Mouse (Mus musculus): ENCODE measurements around the gene Ugt1a1. TPM values are rescaled to one million over a fixed set of nuclear protein-coding genes. Genes with fewer than 3 reads are reported as not detected.

Gene Ugt1a1
- polyA plus RNA-seq, 1 experiment from 2014 or later: not detected

DNA sequence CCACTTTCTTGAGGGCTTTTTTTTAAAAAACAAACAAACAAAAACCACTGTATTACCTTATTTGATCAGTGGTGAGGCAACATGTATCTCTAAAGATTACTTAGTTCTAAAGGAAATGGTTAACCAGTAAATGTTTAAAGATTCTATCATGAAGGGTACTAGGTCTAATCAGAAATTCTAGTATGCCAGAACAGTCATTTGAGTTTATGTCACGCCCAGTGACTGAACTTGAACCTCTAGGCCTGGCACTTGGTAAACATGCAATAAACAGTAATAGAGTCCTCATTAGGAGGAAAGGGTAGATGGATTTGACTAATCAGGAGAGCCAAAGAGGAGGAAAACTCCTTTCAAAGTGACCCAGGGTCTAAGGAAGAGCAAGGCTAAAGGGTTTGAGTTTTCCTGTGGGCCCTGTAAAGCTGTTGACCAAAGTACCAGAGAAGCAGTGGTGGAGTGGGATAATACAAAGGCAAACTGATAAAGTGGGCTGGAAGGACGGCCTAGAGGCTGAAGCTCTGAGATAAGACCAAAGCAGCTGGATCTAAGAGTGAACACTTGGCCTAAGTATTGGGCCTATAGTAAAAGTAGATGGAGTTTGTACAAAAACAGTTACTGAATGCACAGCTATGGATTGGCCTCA is 4.8 kb upstream of the Ugt1a1 start:
- peaks cover 11% of the 10 kb centered on the region for H3K4me1 ChIP-seq
- peaks cover 8% of the 10 kb centered on the region for H3K9me3 ChIP-seq
- no peaks in the 10 kb centered on the region; the same call in 1 of the 2 replicates for H3K27me3 ChIP-seq (replicated peaks)
- no peak overlapping the region for H3K4me2 ChIP-seq
- ATAC-seq (ENCODE audit: extremely low read depth, insufficient number of reproducible peaks, low FRiP score, low TSS enrichment): no peak
- no peak overlapping the region for H3K9ac ChIP-seq
- 52% methylated on average over 2 of the region's 2 CpGs for WGBS
- H3K27ac ChIP-seq (replicated peaks): no peak overlapping the region; the same call in 1 of the 2 replicates
- no peak overlapping the region for H3K4me3 ChIP-seq
- H3K36me3 ChIP-seq: no peaks in the 10 kb centered on the region

DNA sequence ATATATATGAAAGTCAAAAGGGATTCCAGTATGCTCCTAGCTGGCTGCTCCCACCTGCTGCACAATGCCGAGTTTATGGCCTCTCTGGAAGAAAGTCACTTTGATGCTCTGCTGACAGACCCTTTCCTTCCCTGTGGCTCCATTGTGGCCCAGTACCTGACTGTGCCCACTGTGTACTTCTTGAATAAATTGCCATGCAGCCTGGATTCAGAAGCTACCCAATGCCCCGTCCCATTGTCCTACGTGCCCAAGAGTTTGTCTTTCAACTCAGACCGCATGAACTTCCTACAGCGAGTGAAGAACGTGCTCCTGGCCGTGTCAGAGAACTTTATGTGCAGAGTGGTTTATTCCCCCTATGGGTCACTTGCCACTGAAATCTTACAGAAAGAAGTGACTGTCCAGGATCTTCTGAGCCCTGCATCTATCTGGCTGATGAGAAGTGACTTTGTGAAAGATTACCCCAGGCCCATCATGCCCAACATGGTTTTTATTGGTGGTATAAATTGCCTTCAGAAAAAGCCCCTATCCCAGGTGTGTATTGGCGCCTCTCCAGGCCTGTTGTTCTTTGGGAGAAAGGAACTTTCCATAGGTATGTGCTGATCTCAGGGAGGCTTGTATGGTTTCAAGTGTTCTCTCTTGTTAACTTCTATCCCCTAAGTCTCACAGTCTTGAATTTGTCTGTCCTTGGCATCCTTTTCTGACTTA is 734 bp downstream of the Ugt1a1 start:
- no peaks in the 10 kb centered on the region for H3K27me3 ChIP-seq (replicated peaks)
- H3K4me3 ChIP-seq: no peak overlapping the region
- no peak overlapping the region for H3K27ac ChIP-seq (replicated peaks)
- no peaks in the 10 kb centered on the region for H3K36me3 ChIP-seq
- no peak overlapping the region for H3K4me2 ChIP-seq
- ATAC-seq (ENCODE audit: extremely low read depth, insufficient number of reproducible peaks, low FRiP score, low TSS enrichment): peak; percentile 23; the same call in 1 of the 2 replicates
- no peaks in the 10 kb centered on the region for H3K4me1 ChIP-seq
- H3K9ac ChIP-seq: no peak overlapping the region
- peaks cover 48% of the 10 kb centered on the region for H3K9me3 ChIP-seq
- 52% methylated on average over 8 of the region's 8 CpGs for WGBS

DNA sequence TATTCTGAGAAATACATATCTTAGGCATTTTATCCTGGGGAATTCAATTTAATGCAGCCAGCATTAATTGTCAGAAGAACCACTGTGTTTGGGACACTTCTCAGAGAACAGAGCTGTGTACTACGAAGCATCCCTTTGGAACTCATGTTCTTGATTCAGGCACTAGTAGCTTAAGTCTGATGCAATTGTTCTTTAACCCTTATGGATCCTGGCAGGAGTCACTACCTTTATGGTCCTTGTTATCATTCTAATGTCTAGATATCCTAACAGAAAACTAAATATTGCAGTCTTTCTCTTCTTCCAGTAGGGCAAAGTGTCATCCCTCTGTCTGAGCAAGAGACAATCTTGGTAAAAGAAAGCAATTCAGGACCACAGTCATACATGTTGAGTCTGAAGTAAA is 1.3 kb downstream of the Ugt1a1 start:
- Histone ChIP-seq H3K9ac (no peak overlapping the region), H3K27me3 (replicated peaks) (no peaks in the 10 kb centered on the region), H3K9me3 (peaks cover 48% of the 10 kb centered on the region), H3K27ac (replicated peaks) (no peak overlapping the region), H3K4me2 (no peak overlapping the region), H3K4me1 (no peaks in the 10 kb centered on the region), H3K36me3 (no peaks in the 10 kb centered on the region), H3K4me3 (no peak overlapping the region)
- 66% methylated on average over 1 of the region's 1 CpGs for WGBS
- ATAC-seq (ENCODE audit: extremely low read depth, insufficient number of reproducible peaks, low FRiP score, low TSS enrichment): no peak

- H3K36me3 ChIP-seq: no peaks in the 10 kb centered on the region
- H3K27ac ChIP-seq (replicated peaks): no peak overlapping the region
- no peak overlapping the region for H3K4me2 ChIP-seq
- 66% methylated on average over 2 of the region's 2 CpGs for WGBS
- no peak overlapping the region for H3K9ac ChIP-seq
- no peaks in the 10 kb centered on the region for H3K27me3 ChIP-seq (replicated peaks)
- H3K9me3 ChIP-seq: peaks cover 48% of the 10 kb centered on the region
- no peak for ATAC-seq (ENCODE audit: extremely low read depth, insufficient number of reproducible peaks, low FRiP score, low TSS enrichment)
- no peak overlapping the region for H3K4me3 ChIP-seq
- H3K4me1 ChIP-seq: no peaks in the 10 kb centered on the region
Measured at GRCm38 (mm10) chr1:88213766-88214461, 2.2 kb downstream of the Ugt1a1 start.

DNA sequence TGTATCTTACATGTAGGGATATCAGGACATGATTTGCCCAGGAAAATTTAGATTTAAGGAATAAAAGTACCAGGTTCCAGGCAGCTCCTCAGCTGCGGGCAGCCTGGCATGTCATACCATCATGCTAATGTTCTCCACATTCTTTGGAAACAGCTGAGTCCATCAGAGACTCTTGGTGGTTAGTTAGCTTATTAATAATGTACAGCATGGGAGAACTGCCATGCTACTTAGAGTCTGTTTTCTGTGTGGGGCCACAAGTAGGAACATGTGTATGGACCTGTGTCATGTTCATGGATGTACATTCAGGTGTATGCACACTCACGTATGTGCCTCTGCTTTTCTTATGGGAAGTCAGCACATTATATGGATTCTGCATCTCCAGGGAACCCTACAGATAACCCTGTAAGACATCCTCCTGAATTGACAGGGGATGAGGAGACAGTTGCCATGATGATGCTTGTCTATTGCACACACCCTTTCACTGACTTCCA is 2.7 kb downstream of the Ugt1a1 start:
- Histone ChIP-seq H3K4me3 (no peak overlapping the region), H3K36me3 (no peaks in the 10 kb centered on the region), H3K9ac (no peak overlapping the region), H3K27ac (replicated peaks) (no peak overlapping the region), H3K27me3 (replicated peaks) (no peaks in the 10 kb centered on the region), H3K4me2 (no peak overlapping the region), H3K4me1 (no peaks in the 10 kb centered on the region), H3K9me3 (peaks cover 48% of the 10 kb centered on the region)
- WGBS: 62% methylated on average over 2 of the region's 2 CpGs
- ATAC-seq (ENCODE audit: extremely low read depth, insufficient number of reproducible peaks, low FRiP score, low TSS enrichment): no peak

DNA sequence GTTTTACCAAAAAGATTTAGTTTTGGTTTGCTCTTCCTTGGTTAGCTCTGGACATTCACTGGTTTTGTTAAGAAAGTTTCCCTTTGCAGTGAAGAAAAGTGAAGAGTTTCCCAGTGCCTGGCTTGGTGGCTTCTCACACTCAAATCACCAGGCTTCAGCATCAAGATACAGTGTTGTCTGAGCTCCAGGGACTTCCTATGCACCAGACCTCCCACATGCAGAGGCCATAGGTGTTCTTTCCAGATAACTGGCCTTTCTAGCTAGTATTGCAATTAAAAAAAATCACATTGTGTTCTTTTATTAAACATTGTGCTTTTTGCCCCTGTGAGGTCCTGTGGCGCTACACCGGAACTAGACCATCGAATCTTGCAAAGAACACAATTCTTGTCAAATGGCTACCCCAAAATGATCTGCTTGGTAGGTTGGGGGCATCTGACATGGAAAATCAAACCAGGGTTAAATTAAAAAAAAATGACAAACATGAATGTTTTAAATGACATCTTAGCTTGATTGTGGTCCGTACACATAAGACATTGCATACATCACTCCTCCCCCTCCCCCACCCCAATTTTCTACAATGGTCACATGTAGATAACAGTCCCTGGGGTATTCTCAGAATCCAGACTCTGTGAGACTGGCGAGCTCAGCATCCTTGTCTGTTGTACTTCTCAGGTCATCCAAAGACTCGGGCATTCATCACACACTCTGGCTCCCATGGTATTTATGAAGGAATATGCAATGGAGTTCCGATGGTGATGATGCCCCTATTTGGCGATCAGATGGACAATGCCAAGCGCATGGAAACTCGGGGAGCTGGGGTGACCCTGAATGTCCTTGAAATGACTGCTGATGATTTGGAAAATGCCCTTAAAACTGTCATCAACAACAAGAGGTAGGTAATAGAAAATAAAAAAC is 4.0 kb downstream of the Ugt1a1 start:
- no peaks in the 10 kb centered on the region for H3K27me3 ChIP-seq (replicated peaks)
- WGBS: 62% methylated on average over 10 of the region's 10 CpGs
- no peak overlapping the region for H3K9ac ChIP-seq
- no peak overlapping the region for H3K4me3 ChIP-seq
- no peak overlapping the region for H3K27ac ChIP-seq (replicated peaks)
- H3K4me2 ChIP-seq: no peak overlapping the region
- H3K4me1 ChIP-seq: no peaks in the 10 kb centered on the region
- no peak for ATAC-seq (ENCODE audit: extremely low read depth, insufficient number of reproducible peaks, low FRiP score, low TSS enrichment)
- no peaks in the 10 kb centered on the region for H3K36me3 ChIP-seq
- H3K9me3 ChIP-seq: peaks cover 48% of the 10 kb centered on the region

DNA sequence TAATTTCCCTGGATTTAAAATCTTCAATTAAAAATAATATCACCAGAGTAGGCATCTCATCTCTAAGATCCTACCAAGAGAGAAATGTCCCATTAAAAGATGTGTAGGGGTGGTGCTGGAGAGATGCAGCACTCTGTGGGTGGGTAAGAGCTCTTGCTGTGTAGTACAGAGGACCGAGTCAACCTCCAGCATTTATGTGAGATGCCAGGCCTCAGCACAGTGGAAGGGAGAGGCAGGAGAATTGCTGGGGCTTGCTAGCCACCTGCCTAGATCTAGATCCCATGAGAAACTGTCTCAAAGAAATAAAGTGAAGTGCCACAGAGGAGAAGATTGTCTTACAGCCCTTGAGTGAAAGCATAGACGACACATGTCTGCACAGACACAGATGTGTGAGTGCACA is 4.8 kb downstream of the Ugt1a1 start:
- no peaks in the 10 kb centered on the region for H3K27me3 ChIP-seq (replicated peaks)
- H3K4me2 ChIP-seq: no peak overlapping the region
- no peak overlapping the region for H3K27ac ChIP-seq (replicated peaks)
- peaks cover 44% of the 10 kb centered on the region for H3K9me3 ChIP-seq
- H3K4me3 ChIP-seq: no peak overlapping the region
- no peak for ATAC-seq (ENCODE audit: extremely low read depth, insufficient number of reproducible peaks, low FRiP score, low TSS enrichment)
- no peaks in the 10 kb centered on the region for H3K36me3 ChIP-seq
- 51% methylated on average over 2 of the region's 2 CpGs for WGBS
- no peaks in the 10 kb centered on the region for H3K4me1 ChIP-seq
- no peak overlapping the region for H3K9ac ChIP-seq

DNA sequence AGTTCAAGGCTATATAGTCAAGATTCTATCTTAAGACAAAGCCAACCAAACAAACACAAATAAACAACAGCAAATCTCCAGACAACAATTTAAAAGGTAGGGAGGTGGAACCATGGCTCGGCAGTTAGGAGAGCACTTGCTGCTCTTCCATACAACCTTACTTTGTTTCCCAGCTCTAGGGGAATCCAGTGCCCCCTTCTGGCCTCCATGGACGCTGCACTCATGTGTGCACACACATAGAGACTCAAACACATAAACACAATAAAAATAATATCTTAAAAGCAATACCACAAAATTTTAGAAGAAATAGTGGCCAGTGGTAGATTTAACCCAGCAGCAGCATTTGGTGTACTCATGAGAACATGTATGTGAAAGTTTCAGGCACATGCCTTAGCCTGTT is 5.4 kb downstream of the Ugt1a1 start:
- Histone ChIP-seq H3K27ac (replicated peaks) (no peak overlapping the region), H3K4me3 (no peak overlapping the region)

GRCm38 (mm10) chr1:88217576-88217975 is 5.8 kb downstream of the Ugt1a1 start:
- Histone ChIP-seq H3K9me3 (peaks cover 38% of the 10 kb centered on the region), H3K27ac (replicated peaks) (no peak overlapping the region), H3K4me3 (no peak overlapping the region), H3K4me1 (no peaks in the 10 kb centered on the region), H3K4me2 (no peak overlapping the region), H3K9ac (no peak overlapping the region), H3K36me3 (no peaks in the 10 kb centered on the region), H3K27me3 (replicated peaks) (no peaks in the 10 kb centered on the region)
- ATAC-seq (ENCODE audit: extremely low read depth, insufficient number of reproducible peaks, low FRiP score, low TSS enrichment): no peak
- 29% methylated on average over 3 of the region's 3 CpGs for WGBS

More for the DNA sequence above, 5.4 kb downstream of the Ugt1a1 start:
- H3K9me3 ChIP-seq: peaks cover 41% of the 10 kb centered on the region
- H3K4me2 ChIP-seq: no peak overlapping the region
- H3K9ac ChIP-seq: no peak overlapping the region
- whole genome bisulfite sequencing: 55% methylated on average over 2 of the region's 2 CpGs
- no peaks in the 10 kb centered on the region for H3K36me3 ChIP-seq
- no peaks in the 10 kb centered on the region for H3K27me3 ChIP-seq (replicated peaks)
- ATAC-seq (ENCODE audit: extremely low read depth, insufficient number of reproducible peaks, low FRiP score, low TSS enrichment): no peak
- no peaks in the 10 kb centered on the region for H3K4me1 ChIP-seq

GRCm38 (mm10) chr1:88218051-88218450 is 6.3 kb downstream of the Ugt1a1 start:
- 66% methylated on average over 9 of the region's 9 CpGs for WGBS
- ATAC-seq (ENCODE audit: extremely low read depth, insufficient number of reproducible peaks, low FRiP score, low TSS enrichment): no peak

GRCm38 (mm10) chr1:88218591-88218990 is 6.8 kb downstream of the Ugt1a1 start:
- Histone ChIP-seq H3K4me2 (no peak overlapping the region), H3K27ac (replicated peaks) (no peak overlapping the region), H3K36me3 (no peaks in the 10 kb centered on the region), H3K9me3 (peaks cover 28% of the 10 kb centered on the region), H3K9ac (no peak overlapping the region), H3K27me3 (replicated peaks) (no peaks in the 10 kb centered on the region), H3K4me1 (no peaks in the 10 kb centered on the region), H3K4me3 (no peak overlapping the region)
- WGBS: 41% methylated on average over 4 of the region's 4 CpGs
- ATAC-seq (ENCODE audit: extremely low read depth, insufficient number of reproducible peaks, low FRiP score, low TSS enrichment): no peak

More at GRCm38 (mm10) chr1:88218051-88218450, 6.3 kb downstream of the Ugt1a1 start:
- no peak overlapping the region for H3K9ac ChIP-seq
- H3K4me2 ChIP-seq: no peak overlapping the region
- H3K9me3 ChIP-seq: peaks cover 33% of the 10 kb centered on the region
- H3K4me3 ChIP-seq: no peak overlapping the region
- H3K36me3 ChIP-seq: no peaks in the 10 kb centered on the region
- H3K27me3 ChIP-seq (replicated peaks): no peaks in the 10 kb centered on the region
- H3K27ac ChIP-seq (replicated peaks): no peak overlapping the region
- no peaks in the 10 kb centered on the region for H3K4me1 ChIP-seq
